Mouse (Mus musculus): ENCODE measurements at regions not wholly inside any gene's neighbourhood (a gene's known extent, or its start where the extent isn't known, plus 50 kb on each side); places are given as distances from the start of the nearest gene placed in this dataset.
A peak's percentile ranks its signal among the peaks of the same experiment; 100 is the strongest.

GRCm38 (mm10) chr1:108925563-108925962 is 1056.7 kb upstream of the Cdh7 start:
- no peak for DNase-seq (ENCODE audit: inconsistent age in 2 of 2, low spot score in 1 of 2)

DNA sequence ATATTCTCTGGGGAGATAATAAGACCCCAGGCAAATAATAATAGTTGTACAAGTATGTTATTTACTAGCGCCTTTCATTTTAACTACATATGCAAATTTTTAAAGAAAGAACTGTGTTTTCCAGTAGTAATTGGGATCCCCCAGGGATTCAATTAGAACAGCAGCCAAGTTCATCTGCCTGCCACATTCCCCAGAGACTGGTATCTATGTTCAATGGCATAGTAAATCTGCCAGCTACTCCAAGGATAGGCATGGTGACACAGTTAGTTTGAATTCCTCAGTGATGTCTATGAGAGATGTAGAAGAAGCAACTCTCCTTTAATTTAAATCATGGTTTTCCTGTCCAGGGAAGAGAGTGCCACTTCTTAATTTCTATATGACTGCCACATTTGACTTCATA is 1047.9 kb upstream of the Cdh7 start:
- DNase-seq (ENCODE audit: inconsistent age in 2 of 2, low spot score in 1 of 2), result no peak

GRCm38 (mm10) chr1:108974866-108975265 is 1007.4 kb upstream of the Cdh7 start:
- DNase-seq (ENCODE audit: inconsistent age in 2 of 2, low spot score in 1 of 2), result no peak

DNA sequence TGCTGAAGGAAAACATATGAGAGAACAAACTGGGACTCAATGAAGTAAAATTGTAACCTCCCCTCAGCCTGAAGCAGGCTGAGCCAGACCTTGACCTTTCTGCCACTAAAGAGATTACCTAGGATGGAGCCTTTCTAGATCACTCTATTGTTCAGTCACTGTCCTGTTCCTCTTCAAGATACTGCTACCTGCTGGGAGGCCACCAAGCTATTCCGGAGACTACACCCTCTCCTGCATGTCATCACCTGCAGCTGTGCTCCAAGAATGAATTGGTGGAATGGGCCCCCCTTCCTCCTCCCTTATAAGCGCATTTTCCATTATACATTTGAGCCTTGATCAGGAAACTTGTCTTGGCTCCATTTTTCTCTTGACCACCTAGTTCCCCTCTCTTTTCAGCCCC is 987.6 kb upstream of the Cdh7 start:
- peak in 1 of 2 experiments; percentile 6 for DNase-seq (ENCODE audit: inconsistent age in 2 of 2, low spot score in 1 of 2)

Data from adrenal gland, adult (tissue).